Mouse (Mus musculus) brain, embryonic 14.5 days (tissue): ENCODE data around the gene Zdhhc24.

Experiments used
- CTCF ChIP-seq: fragments of 200-500 bp; IDR thresholded peaks from 2 replicates; pipeline ENCODE4 v1.5.1; 2012; ENCODE audit warnings: inconsistent platforms, mild to moderate bottlenecking, moderate library complexity, borderline replicate concordance; ENCODE audit not compliant: insufficient read depth, insufficient read length; ENCODE audit errors: extremely low read depth
- POLR2A ChIP-seq: fragments of 200-500 bp; IDR thresholded peaks from 2 replicates; pipeline ENCODE4 v1.6.1; 2012; ENCODE audit warnings: mild to moderate bottlenecking, inconsistent platforms, borderline replicate concordance; ENCODE audit not compliant: poor library complexity, insufficient read depth, insufficient read length, severe bottlenecking; ENCODE audit errors: extremely low read depth

GRCm38 (mm10) chr19:4855951-4856350 lies 22.5 kb upstream of the Zdhhc24 start:
- TF ChIP-seq POLR2A (no peak), CTCF (no peak)
